Mouse (Mus musculus) c-Kit-negative CD71-positive TER-119-positive erythroid progenitor cells, embryonic 14.5 days (primary cell): ENCODE measurements around the gene Scin.
A peak's percentile ranks its signal among the peaks of the same experiment; 100 is the strongest.

ENCODE experiments used
- DNase-seq: peaks from one replicate; pipeline ENCODE4 v3.0.0-alpha.2; 2013; ENCODE audit warnings: low read depth, low spot score

Gene Scin

DNA sequence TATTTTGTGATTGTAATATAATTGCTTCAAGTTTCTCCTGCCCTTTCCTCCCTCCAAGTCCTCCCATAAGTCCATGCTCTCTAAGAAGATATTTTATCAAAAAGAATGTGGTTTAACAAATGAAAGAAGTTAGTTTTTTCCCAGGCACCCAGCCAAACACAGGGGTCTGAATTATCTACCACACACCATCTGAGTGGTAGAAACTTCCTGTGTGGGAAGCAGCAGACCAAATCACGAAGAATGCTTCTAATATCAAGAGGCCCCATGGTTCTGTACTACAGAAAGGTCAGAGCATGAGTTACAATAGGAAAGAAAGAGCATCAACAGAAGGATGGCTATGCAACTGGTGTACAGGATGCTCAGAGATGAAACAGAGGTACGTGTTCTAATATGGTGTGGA, 25.9 kb downstream of the Scin start:
- no peak for DNase-seq

DNA sequence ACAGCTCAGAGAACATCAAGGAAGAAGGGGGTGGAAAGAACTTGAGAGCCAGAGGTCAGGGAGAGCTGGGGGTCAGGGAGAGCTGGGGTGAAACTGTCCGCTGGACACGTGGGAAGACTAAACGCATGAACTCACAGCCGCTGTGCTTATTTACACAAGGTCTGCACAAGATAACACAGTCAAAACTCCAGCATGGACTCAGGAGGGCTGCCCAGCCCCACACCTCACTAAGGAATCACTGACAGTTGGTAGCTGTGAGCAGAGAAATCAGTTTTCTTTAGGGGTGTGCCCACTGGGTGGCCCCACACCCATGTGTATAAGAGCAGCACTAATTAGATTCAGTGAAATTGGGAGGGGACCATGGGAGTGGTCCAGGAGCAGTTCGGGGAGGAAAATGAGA, 27.2 kb downstream of the Scin start:
- no peak for DNase-seq

DNA sequence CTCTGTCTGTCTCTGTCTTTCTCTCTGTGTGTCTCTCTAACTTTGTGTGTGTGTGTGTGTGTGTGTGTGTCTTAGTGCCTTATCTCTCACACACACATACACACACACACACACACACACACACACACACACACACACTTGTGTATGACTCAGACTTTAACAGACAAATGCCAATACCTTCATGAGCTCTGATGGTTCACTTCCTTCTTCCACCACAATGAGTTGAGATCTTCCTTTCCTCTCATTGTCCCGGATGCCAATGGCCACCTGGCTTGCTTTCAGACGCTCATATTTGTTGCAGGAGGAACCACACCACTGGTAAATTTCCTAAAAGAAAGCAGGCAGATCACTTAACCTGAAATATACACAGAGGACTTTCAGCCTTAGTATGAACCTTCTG, 29.3 kb downstream of the Scin start:
- no peak for DNase-seq

DNA sequence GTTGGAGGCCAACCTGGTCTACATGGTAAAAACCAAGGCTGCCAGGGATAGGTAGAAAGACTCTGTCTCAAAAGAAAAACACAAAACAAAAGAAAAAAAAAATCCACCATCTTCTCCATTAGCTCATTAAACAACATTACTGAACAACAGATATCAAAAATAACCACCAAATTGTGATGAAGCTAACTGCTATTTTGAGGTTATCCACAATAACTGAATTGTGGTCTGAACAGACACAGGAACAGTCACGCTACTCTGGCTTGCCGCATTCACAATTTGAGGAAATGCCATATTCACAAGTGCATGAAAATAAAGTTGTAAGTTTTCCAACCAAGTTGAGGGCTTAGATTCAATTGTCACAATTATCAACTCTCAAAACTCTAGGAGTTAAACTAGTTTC, 31.7 kb downstream of the Scin start:
- DNase-seq = no peak

DNA sequence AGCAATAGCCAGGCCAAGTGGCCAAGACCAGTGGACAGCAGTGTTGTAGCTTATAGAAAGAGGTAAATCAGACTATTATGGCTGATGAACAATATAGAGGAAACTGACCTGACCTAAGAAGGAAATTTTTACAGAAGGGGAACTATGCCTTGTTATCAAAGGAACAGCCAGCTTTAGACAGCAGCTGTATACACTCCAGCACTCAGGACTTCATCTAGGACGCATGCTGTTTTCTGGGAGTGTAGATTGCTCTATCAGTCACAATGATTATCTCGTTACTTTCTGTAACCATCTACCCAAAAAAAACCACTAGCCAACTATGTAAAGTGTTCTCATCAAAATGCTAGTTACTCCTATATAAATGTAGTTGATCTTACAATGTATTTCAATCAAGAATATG, 34.6 kb downstream of the Scin start:
- no peak for DNase-seq

DNA sequence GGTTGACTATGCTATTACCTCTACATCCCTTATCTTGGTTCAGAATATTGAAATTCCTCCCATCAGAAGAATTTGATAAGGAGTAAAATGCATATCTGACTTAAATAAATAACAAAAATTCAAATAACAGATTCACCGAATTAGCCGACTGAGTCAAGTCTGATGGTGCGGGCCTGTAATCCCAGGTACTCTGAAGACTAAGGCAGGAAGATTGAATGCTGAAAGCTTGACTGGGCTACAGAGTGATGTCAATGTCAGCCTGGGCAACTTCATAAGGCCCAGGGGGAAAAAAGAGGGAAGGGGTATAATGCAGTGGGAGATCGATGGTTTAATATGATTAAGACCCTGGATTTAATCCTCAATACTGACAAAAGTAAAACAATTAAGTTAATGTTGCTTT, 36.6 kb downstream of the Scin start:
- DNase-seq = no peak

DNA sequence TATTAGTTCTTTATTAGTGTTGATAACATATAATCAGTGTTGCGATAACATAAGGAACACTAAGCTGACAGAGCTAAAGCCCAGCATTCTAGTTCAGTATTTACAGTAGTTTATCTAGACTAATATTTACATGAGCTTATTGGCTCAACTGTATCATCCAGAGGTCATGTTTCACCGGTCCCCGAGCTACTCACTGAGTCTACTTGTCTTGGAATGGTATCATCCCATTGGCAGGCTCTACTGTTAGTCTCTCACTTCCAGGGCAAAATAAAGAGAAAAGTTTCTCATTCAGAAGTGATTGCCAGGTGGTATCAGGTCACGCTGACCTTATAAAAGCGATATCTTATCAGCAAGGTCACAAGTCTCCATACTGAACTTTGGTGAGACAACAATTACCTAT, 37.0 kb downstream of the Scin start:
- DNase-seq = no peak

DNA sequence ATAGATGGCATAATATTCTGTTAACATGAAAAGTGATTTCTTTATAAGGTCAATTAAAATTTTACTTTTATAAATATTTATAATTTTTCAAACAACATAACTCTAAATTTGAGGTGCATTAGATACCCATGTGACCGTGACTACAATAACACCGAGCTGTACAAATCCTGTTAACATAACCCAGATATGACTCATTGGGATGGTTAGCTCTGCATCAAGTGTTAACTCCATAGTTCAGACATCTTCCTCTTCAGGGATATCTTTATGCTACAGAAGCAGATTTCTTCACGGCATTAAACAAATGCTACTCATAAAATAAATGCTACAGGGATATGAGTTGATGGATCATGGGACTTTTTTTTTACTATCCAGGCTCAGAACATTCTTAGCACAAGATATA, 37.6 kb downstream of the Scin start:
- no peak for DNase-seq

DNA sequence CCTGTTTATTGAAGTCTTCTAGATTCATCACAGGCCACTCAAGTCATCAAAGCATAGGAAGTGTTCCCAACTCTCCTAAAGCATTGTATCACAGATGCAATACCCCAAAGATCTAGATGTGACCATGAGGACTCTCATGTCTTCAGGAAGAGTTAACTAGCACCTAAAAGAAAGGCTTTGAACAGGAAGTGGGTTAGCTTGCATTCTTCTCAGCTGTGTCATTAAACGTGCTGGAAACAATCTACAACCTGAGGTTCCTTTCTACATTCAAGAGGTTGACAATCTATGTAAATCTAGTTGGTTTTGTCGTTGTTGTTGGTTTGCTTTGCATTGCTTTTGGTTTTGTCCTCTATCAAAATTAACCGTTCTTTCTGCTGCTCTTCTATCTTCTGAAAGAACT, 44.0 kb downstream of the Scin start:
- DNase-seq = no peak

DNA sequence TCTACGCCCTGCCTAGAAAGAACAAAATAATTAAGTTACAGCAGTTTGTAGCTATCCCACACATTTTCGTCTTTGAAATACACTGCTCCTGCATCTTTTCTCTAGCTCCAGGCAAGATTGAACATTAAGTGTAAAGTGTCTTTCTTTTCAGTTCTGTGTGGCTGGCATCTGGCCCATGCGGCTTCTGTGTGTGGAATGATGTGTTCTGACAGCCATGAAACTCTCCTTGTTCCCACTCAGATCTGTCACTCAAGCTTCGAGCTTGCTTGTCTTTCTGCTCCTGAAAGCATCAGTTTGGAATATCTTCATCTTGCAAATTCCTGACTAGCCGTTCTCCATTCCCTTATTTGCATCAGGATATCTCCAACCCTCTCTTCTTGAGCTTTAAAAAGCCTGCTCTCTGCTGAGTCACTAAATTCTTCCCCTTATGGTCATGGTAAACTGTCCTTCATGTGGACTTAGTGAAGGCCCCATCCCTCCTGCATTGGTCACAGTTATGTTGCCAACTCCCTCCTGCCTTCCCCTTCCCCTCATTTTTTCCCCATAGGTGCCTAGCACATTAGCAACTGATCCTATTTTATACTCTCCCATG, 48.2 kb downstream of the Scin start:
- no peak for DNase-seq

DNA sequence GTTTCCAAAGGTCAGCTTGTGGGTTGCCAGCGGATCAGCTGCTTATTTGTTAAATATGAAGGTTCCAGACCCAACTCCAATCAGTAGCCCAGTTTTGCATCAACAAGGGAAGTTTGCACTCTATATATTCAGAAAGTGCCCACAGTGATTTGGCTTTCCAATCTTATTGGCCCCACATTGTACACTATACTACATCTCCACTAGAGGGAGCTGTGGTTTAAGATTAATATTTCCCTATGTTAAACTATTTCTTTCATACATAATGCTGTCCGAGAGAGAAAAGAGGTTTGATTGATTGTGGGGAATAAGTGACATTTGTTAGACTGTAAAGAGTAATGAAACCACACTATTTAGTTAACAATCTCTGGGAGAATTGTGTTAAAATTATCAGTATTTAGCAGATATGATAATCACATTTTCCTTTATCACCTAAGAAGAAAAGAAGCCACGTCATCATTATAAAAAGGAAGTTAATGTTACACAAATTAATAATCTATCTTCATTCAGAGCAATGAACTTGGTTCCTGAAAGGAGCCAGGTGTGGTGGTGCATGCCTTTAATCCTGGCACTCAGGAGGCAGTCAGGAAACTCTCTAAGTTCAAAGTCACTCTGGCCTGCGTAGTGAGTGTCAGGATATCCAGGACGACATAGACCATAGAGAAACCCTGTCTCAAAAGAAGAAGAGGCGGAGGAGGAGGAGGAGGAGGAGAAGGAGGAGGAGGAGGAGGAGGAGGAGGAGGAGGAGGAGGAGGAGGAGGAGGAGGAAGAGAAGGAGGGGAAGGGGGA, 51.4 kb downstream of the Scin start:
- peak; percentile 8 for DNase-seq

DNA sequence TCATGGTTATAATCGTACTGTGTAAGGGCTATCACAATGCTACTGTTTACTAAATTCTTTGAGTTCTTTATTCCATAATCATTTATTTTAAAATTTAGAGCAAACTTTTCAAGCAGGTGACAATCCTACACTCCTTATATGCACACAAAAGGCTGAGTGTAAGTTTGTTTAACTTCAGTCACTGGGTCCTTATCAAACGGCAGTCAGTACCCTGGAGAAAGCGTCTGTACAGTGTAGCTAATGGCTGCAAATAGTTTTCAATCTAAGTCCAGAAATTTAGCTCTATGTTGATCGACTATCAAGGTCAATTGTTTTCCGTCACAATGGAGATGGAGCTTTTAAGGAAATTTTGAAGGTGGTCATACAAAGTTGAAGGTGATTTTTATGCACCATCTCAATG, 52.0 kb downstream of the Scin start:
- no peak for DNase-seq

DNA sequence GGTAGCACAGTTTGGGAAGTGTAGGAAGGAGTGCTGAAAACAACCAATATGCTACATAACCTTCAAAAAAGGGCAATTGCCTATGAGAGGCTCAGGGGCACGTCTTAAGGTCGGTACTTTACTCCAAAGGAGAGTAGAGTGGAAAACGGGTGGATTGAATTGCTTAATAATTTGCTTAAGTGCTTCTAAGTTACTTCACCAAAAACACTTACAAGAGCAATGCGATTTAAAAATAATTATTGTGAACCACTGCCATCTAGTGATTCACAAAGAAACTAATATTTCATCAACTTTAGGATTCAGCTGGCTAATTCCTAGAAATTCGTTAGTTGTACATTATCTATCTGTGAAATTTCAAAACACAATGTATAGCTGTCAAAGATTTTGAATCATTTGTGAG, 60.4 kb downstream of the Scin start:
- no peak for DNase-seq

DNA sequence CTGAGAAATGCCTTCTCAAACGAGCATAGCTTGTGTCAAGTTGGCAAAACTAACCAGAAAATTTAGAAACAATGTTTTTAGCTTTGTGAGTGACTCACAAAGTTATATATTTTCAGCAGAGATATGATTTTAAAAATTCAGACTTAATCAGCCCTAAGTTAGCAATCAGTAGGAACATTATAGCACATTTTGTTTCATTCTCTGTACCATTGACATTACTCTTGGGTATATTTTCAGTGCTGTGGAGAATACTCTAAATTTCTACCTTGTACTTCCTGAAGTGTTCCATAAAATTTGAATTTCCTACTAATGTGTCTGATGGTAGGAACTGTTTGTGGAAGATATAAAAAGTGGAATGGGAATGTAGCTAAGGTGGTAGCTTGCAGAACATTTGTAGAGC, 87.0 kb downstream of the Scin start:
- DNase-seq = no peak

DNA sequence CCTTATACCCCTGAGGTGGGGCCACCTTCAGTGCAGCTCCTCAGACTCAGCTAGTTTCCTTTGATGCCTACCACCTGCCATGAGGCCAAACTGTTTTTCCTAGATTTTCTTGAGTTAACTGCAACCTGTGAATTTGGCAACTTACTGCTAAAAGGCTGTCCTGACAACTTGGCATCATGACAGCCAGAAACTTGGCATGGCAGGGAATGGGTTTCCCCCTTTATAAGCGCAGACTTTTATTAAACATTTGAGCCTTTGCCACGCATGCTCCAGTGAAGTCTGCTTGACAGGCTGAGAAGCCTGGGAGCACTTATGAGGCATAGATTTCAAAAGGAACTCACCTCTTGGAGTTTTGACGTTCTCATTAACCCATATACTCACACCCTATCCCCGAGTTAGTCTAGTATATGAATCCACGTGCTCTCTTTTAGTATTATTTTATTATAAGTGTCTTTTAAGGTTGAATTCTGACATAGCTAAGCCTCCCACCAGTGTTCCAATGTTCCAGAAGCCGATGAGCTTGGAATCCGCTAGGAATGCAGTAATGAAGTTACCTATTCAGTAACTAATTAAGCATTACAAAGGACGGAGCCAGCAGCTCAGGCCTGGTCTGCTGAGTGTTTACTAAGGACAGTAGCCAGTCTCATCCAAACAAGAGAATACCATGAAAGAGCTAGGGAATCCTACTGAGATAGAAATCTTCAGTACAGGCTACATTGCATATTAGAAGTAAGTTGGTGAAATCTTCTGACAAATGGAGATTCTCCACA, 90.0 kb downstream of the Scin start:
- DNase-seq = no peak

DNA sequence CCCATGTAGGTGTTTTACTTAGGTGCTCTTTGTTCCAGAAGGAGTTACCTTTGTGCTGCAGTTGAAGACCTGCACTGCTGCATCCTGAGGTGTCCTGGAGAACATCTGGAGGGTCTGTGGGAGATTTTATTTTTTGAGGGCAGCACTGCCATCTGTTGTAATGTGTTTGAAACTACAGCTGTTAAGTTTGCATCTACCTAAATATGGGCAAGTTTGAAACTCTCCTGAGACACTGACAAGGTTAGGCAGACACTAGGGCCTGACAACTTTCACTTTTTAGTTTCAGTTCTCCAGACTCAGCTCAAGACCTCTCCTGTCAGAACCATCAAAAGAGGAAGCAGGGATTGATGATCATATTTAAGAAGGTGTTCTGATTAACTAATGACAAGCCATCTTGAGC, 94.0 kb downstream of the Scin start:
- DNase-seq = no peak

DNA sequence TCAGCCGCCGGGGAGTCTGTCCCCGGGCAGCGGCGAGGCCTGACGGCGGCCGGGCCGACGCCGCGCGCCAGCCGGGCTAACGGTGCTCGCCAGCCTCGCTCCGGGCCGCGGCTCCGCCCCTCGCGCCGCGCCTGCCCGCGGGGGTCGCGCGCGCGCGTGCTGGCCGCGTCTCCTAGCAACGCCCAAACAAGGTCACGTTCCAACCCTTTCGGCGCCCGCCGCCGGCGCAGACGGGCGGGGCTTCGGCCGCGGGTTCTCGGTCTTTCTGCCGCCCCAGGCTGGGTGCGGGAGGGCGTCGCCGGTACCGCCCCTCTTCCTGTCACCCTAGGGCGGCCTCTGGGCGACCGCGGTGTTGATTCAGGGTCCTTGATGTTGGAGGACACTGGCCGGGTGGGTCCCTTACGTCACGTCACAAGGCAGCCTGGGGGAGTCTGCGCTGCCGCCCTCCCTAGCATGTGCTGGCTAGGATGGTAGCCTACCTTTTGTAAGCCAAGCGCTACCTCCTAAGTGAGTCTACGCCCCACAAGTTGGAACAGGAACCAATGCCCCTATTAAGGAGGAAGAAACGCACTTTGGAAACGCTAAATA, 96.1 kb downstream of the Scin start, which contains the start of gene Arl4a:
Gene Arl4a (minus strand): TSS at position 150 of the 588 bp plus-strand sequence.
- peak; percentile 89 for DNase-seq

DNA sequence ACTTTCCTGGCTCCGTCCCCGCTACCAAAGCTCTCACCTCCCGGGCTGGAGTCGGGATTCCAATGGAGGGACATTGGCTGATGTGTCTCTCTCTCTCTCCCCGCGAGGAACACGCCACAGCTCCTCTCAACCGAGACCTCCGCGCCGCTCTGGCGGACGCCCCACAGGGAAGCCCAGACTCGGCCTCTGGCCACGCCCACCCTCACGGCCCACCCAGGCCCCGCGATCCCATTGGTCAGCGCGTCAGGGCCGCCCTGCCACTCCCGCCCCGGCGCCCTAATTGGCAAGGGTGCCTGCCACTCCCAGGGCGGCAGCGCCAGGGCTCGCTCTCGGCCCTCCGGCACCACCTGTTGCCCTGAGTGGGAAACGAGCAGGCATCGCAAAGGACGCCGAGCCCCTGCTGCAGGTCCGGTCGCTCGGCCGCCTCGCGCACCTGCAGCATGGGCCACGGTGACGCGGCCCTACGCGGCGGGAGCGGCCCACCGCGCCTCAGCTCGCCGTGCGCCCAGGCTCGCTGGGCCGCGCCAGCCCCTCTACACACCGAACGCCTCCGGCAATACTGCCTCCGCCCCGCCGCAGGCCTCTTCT, 96.7 kb downstream of the Scin start:
- DNase-seq = peak; percentile 95

DNA sequence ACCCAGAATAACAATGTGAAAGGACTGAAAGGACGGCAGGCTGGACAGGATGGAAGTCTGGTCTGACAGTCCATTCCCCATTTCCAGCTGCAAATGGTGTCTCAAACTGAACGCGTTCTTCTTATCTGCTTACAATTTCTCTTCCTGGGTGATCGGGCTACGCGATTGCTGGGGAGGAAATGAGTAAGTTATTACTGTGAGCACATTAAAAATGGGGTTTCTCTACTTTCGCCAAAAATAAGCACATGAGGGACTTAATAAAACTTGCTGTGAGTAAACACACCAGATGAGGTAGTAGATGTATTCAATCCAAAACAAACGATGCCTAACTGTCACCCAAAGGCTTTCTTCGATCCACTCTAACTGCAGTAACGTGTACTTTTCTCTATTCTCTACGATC, 97.4 kb downstream of the Scin start:
- DNase-seq = peak; percentile 50

DNA sequence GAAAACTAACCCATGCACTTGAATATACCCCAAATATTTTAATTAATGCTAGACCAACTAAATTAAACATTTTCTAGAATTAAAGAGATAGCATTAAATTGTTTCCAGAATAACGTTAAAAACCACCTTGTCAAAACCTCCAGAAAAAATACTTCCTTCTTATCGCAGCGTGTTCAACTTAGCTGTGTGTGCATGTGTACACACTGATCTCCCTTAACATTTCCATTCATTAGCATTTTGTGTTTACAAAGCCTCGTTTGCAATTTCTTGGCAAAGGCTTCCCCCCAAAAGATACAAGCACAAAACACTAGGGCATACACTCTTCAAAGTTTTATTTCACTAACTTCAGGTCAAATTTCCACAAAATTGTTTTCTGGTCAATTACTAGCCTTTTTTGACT, 98.5 kb downstream of the Scin start:
- no peak for DNase-seq

DNA sequence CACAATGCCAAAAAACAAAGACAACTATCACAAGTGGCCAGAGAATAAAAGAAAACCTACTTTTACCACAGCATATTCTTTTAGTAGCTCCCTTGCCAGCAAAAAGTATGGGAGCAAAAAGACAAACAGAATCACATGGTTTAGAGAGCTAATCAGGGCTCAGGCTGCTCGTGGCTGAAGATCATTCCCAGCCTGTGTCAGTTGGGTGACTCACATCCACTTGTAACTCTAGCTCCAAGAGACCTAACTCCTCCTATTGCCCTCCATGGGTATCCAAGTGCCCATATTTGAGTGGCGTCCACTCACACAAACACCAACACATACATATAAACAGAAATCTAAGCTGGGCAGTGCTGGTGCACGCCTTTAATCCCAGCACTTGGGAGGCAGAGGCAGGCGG, 104.8 kb downstream of the Scin start:
- no peak for DNase-seq

DNA sequence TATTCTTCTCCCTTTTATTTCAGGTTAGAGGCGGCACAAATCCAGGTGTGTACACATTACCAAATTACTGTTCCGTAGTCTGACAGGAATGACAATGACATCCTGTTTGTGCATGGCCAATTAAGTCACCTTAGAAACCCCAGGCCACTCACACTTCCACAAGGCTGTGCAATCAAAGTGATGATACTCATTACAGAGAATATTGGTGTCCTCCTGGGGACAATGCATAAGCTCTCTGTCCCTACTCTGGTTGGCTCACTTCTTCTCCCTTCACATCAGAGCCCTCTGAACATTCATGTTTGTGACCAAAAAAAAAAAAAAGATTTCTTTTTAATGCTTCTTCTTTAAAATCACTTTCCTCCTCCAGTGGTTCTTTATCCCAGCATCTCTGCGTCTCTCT, 106.2 kb downstream of the Scin start:
- DNase-seq = no peak
